Mouse (Mus musculus) forebrain, embryonic 11.5 days (tissue): Measurements from ENCODE around the gene Aanat. TPM values are rescaled to one million over a fixed set of nuclear protein-coding genes. Genes with fewer than 3 reads are reported as not detected.
"Not testable (repeated sequence)": the region's sequence is repeated elsewhere in the genome, so short reads cannot be mapped to it uniquely, and the experiment has no call there.

Experiments used
- ATAC-seq: fragments of 200-750 bp; cut with Nextera tagmentation; replicated peaks from 2 replicates; pipeline ENCODE4 v1.8.0; 2017; ENCODE audit warnings: moderate TSS enrichment; ENCODE audit not compliant: low FRiP score
- DNase-seq: peaks from one replicate; pipeline ENCODE4 v3.0.0-alpha.2; 2017; ENCODE audit warnings: low spot score
- H3K27ac ChIP-seq: fragments of 300-500 bp; sonication (generic); 2 replicates; pipeline ENCODE4 v1.5.1; 2014; ENCODE audit warnings: low read depth, low read length
- H3K27me3 ChIP-seq: fragments of 300-500 bp; sonication (generic); 2 replicates; pipeline ENCODE4 v1.6.1; 2014; ENCODE audit warnings: mild to moderate bottlenecking, low read length, mixed read lengths; ENCODE audit not compliant: control insufficient read depth, insufficient read depth
- H3K36me3 ChIP-seq: fragments of 300-500 bp; sonication (generic); 2 replicates; pipeline ENCODE4 v1.6.1; 2014; ENCODE audit warnings: mild to moderate bottlenecking, low read length, moderate library complexity, mixed read lengths; ENCODE audit not compliant: control insufficient read depth, insufficient read depth
- H3K4me1 ChIP-seq: fragments of 300-500 bp; sonication (generic); replicated peaks from 2 replicates; pipeline ENCODE4 v1.6.1; 2014; ENCODE audit warnings: low read length, mixed read lengths; ENCODE audit not compliant: control insufficient read depth, insufficient read depth
- H3K4me2 ChIP-seq: fragments of 300-500 bp; sonication (generic); 2 replicates; pipeline ENCODE4 v1.6.1; 2014; ENCODE audit warnings: low read depth, mild to moderate bottlenecking, low read length, moderate library complexity, mixed read lengths; ENCODE audit not compliant: severe bottlenecking
- H3K4me3 ChIP-seq: fragments of 300-500 bp; sonication (generic); 2 replicates; pipeline ENCODE4 v1.5.1; 2014; ENCODE audit warnings: low read depth, low read length
- H3K9ac ChIP-seq: fragments of 300-500 bp; sonication (generic); 2 replicates; pipeline ENCODE4 v1.6.1; 2014; ENCODE audit warnings: low read length
- H3K9me3 ChIP-seq: fragments of 300-500 bp; sonication (generic); 2 replicates; pipeline ENCODE4 v1.6.1; 2016; ENCODE audit warnings: low read length, mixed read lengths; ENCODE audit not compliant: control insufficient read depth
- WGBS: fragments of 180-500 bp; shearing (Covaris S2); extraction: QIAGEN DNeasy Blood & Tissue Kit; methylation state at CpG from one replicate; pipeline ENCODE4 v1.1.7; 2014; 5-methylcytosine and 5-hydroxymethylcytosine counted together
- polyA plus RNA-seq: library from polyadenylated mRNA; unstranded; fragments of >200 nt; fragmentation: Nextera tagmentation; extraction: Ambion mirVana; gene quantifications from 2 replicates; pipeline ENCODE4 v1.2.1, GENCODE M21; 2014

Gene Aanat
- polyA plus RNA-seq, 1 experiment from 2014 or later: not detected

GRCm38 (mm10) chr11:116609965-116610630 lies 23.9 kb downstream of the Aanat start:
- H3K27me3 ChIP-seq: no peaks in the 10 kb centered on the region
- no peaks in the 10 kb centered on the region for H3K9me3 ChIP-seq
- no peak overlapping the region for H3K4me2 ChIP-seq
- WGBS: 85% methylated on average over 15 of the region's 15 CpGs
- ATAC-seq (no peak), DNase-seq (no peak)
- no peak overlapping the region for H3K9ac ChIP-seq
- no peak overlapping the region for H3K27ac ChIP-seq
- H3K4me3 ChIP-seq: no peak overlapping the region
- no peaks in the 10 kb centered on the region for H3K4me1 ChIP-seq
- no peaks in the 10 kb centered on the region for H3K36me3 ChIP-seq

- DNase-seq, H3K4me3 ChIP-seq, H3K9ac ChIP-seq, H3K4me2 ChIP-seq, H3K27me3 ChIP-seq, H3K9me3 ChIP-seq, H3K36me3 ChIP-seq, H3K27ac ChIP-seq, ATAC-seq, H3K4me1 ChIP-seq: not testable (repeated sequence)
- WGBS: 90% methylated on average over 9 of the region's 9 CpGs
Observed at GRCm38 (mm10) chr11:116611168-116611567, 24.9 kb downstream of the Aanat start.

GRCm38 (mm10) chr11:116611883-116612282 lies 25.7 kb downstream of the Aanat start:
- H3K9ac ChIP-seq: no peak overlapping the region
- WGBS: 95% methylated on average over 9 of the region's 9 CpGs
- ATAC-seq (no peak), DNase-seq (no peak)
- no peaks in the 10 kb centered on the region for H3K27me3 ChIP-seq
- no peak overlapping the region for H3K4me2 ChIP-seq
- H3K4me1 ChIP-seq: 0 out of 2 replicates have a peak, but pooled peaks cover 1% of the 10 kb centered on the region
- no peak overlapping the region for H3K4me3 ChIP-seq
- no peaks in the 10 kb centered on the region for H3K9me3 ChIP-seq
- no peak overlapping the region for H3K27ac ChIP-seq
- no peaks in the 10 kb centered on the region for H3K36me3 ChIP-seq

GRCm38 (mm10) chr11:116612554-116612953 lies 26.3 kb downstream of the Aanat start:
- 100% methylated on average over 1 of the region's 1 CpGs for WGBS
- no peaks in the 10 kb centered on the region for H3K9me3 ChIP-seq
- no peak for DNase-seq
- no peak overlapping the region for H3K4me2 ChIP-seq
- no peaks in the 10 kb centered on the region for H3K36me3 ChIP-seq
- no peak overlapping the region for H3K27ac ChIP-seq
- 0 out of 2 replicates have a peak, but pooled peaks cover 1% of the 10 kb centered on the region for H3K4me1 ChIP-seq
- no peak for ATAC-seq
- no peak overlapping the region for H3K9ac ChIP-seq
- no peaks in the 10 kb centered on the region for H3K27me3 ChIP-seq
- no peak overlapping the region for H3K4me3 ChIP-seq

GRCm38 (mm10) chr11:116613234-116613633 lies 27.0 kb downstream of the Aanat start:
- no peak overlapping the region for H3K9ac ChIP-seq
- no peaks in the 10 kb centered on the region for H3K36me3 ChIP-seq
- H3K4me1 ChIP-seq: 0 out of 2 replicates have a peak, but pooled peaks cover 1% of the 10 kb centered on the region
- H3K27ac ChIP-seq: no peak overlapping the region
- DNase-seq (no peak), ATAC-seq (no peak)
- no peak overlapping the region for H3K4me3 ChIP-seq
- no peaks in the 10 kb centered on the region for H3K27me3 ChIP-seq
- 94% methylated on average over 6 of the region's 6 CpGs for WGBS
- H3K9me3 ChIP-seq: no peaks in the 10 kb centered on the region
- H3K4me2 ChIP-seq: no peak overlapping the region

- Histone ChIP-seq H3K4me1 (0 out of 2 replicates have a peak, but pooled peaks cover 5% of the 10 kb centered on the region), H3K27me3 (no peaks in the 10 kb centered on the region), H3K4me3 (no peak overlapping the region), H3K36me3 (no peaks in the 10 kb centered on the region), H3K4me2 (no peak overlapping the region), H3K9ac (no peak overlapping the region), H3K9me3 (no peaks in the 10 kb centered on the region), H3K27ac (no peak overlapping the region)
- 51% methylated on average over 14 of the region's 15 CpGs for WGBS
- DNase-seq (no peak), ATAC-seq (no peak)
Observed at GRCm38 (mm10) chr11:116615735-116616437, 29.7 kb downstream of the Aanat start.

- H3K4me2 ChIP-seq: no peak overlapping the region
- no peak for DNase-seq
- WGBS: 78% methylated on average over 10 of the region's 10 CpGs
- H3K4me3 ChIP-seq: no peak overlapping the region
- no peak for ATAC-seq
- no peak overlapping the region for H3K9ac ChIP-seq
- no peak overlapping the region for H3K27ac ChIP-seq
- H3K27me3 ChIP-seq: no peaks in the 10 kb centered on the region
- H3K9me3 ChIP-seq: no peaks in the 10 kb centered on the region
- no peaks in the 10 kb centered on the region for H3K36me3 ChIP-seq
- H3K4me1 ChIP-seq: 0 out of 2 replicates have a peak, but pooled peaks cover 5% of the 10 kb centered on the region
Observed at GRCm38 (mm10) chr11:116616438-116617118, 30.3 kb downstream of the Aanat start.

- WGBS: 92% methylated on average over 7 of the region's 7 CpGs
- H3K27ac ChIP-seq: no peak overlapping the region
- DNase-seq (no peak), ATAC-seq (no peak)
- H3K9me3 ChIP-seq: no peaks in the 10 kb centered on the region
- H3K9ac ChIP-seq: no peak overlapping the region
- no peaks in the 10 kb centered on the region for H3K36me3 ChIP-seq
- 0 out of 2 replicates have a peak, but pooled peaks cover 5% of the 10 kb centered on the region for H3K4me1 ChIP-seq
- no peak overlapping the region for H3K4me3 ChIP-seq
- H3K27me3 ChIP-seq: no peaks in the 10 kb centered on the region
- no peak overlapping the region for H3K4me2 ChIP-seq
Observed at GRCm38 (mm10) chr11:116617641-116618040, 31.4 kb downstream of the Aanat start.
